Mouse (Mus musculus) olfactory bulb, adult 2 months (tissue): ENCODE measurements around the gene Uck1.

Experiments used
- CTCF ChIP-seq: fragments of 200-500 bp; IDR thresholded peaks from 2 replicates; pipeline ENCODE4 v1.5.1; 2012; ENCODE audit warnings: low read depth, mild to moderate bottlenecking, low read length, moderate library complexity; ENCODE audit not compliant: insufficient read depth
- POLR2A ChIP-seq: fragments of 200-500 bp; IDR thresholded peaks from 2 replicates; pipeline ENCODE4 v1.6.1; 2012; ENCODE audit warnings: mild to moderate bottlenecking, low read depth, low read length, moderate library complexity; ENCODE audit not compliant: insufficient read depth

- TF ChIP-seq POLR2A (no peak), CTCF (no peak)
These were observed 5.4 kb downstream of the Uck1 start for GRCm38 (mm10) chr2:32254563-32254962.
